Mouse (Mus musculus) spleen, adult 2 months (tissue): Measurements from ENCODE around the gene Pole3.

Experiments
- CTCF ChIP-seq: fragments of 200-500 bp; IDR thresholded peaks from 2 replicates; pipeline ENCODE4 v1.5.1; 2011; ENCODE audit warnings: mild to moderate bottlenecking, inconsistent platforms; ENCODE audit not compliant: insufficient read depth, insufficient read length, insufficient replicate concordance; ENCODE audit errors: extremely low read depth
- POLR2A ChIP-seq: fragments of 200-500 bp; IDR thresholded peaks from 2 replicates; pipeline ENCODE4 v1.6.1; 2011; ENCODE audit warnings: low read depth, low read length, inconsistent platforms

DNA sequence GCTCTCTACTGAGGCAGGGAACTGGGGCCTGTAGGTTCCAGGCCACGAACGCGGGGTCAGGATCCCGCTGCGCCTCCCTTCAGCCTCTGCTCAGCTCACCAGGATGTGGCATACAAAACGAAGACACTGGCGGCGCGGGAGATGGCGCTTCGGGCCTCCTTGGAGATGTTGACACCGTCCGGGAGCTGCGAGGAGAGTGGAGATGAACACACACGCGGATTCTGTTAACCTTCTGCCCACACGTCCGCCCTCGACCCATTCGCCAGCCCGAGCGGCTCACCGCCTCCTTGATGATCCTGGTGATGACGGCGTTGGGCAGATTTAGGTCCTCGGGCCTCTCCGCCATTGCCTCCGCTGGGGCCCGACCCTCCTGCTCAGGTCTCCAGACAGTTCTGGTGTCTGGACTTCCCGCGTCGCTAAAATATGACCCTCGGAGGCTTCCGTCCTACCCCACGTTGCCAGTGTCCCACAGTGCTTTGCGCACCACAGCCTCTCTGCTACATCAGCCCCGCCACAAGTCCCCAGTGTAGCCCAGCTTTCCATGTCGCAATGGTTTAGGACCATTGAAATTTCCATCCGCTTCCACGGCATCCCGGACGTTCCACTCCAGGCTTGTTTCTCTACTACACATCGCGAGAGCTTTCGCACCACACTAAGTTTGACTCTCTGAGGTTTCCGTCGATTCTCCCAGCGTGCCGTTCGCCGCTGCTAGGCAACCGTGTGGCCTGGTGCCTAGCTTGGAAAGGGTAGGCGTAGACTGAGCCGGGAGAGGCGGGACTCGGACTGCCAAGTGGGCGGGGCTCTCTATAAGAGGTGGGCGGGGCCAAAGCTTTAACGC, at the start of gene Pole3, which contains the start of gene 4933430I17Rik:
- no peak for TF ChIP-seq CTCF
- no peak for TF ChIP-seq POLR2A
